Mouse (Mus musculus) limb, embryonic 12.5 days (tissue): ENCODE results near the gene Adamtsl4. TPM values are rescaled to one million over a fixed set of nuclear protein-coding genes. Genes with fewer than 3 reads are reported as not detected.

Experiments
- ATAC-seq: fragments of 200-750 bp; cut with Nextera tagmentation; 2 replicates; pipeline ENCODE4 v1.8.0; 2017; ENCODE audit warnings: low read depth, moderate TSS enrichment; ENCODE audit not compliant: insufficient number of reproducible peaks, insufficient read depth, low FRiP score, low TSS enrichment
- H3K27ac ChIP-seq: fragments of 300-500 bp; sonication (generic); 2 replicates; pipeline ENCODE4 v1.5.1; 2016; ENCODE audit warnings: mild to moderate bottlenecking, moderate library complexity
- H3K27me3 ChIP-seq: fragments of 300-500 bp; sonication (generic); 2 replicates; pipeline ENCODE4 v1.6.1; 2016; ENCODE audit warnings: mild to moderate bottlenecking, moderate library complexity
- H3K36me3 ChIP-seq: fragments of 300-500 bp; sonication (generic); 2 replicates; pipeline ENCODE4 v1.6.1; 2016; ENCODE audit warnings: mild to moderate bottlenecking, moderate library complexity
- H3K4me1 ChIP-seq: fragments of 300-500 bp; sonication (generic); replicated peaks from 2 replicates; pipeline ENCODE4 v1.6.1; 2016
- H3K4me2 ChIP-seq: fragments of 300-500 bp; sonication (generic); 2 replicates; pipeline ENCODE4 v1.6.1; 2016; ENCODE audit warnings: mild to moderate bottlenecking, moderate library complexity
- H3K4me3 ChIP-seq: fragments of 300-500 bp; sonication (generic); replicated peaks from 2 replicates; pipeline ENCODE4 v1.5.1; 2016; ENCODE audit warnings: mild to moderate bottlenecking
- H3K9ac ChIP-seq: fragments of 300-500 bp; sonication (generic); replicated peaks from 2 replicates; pipeline ENCODE4 v1.6.1; 2016; ENCODE audit warnings: mild to moderate bottlenecking, moderate library complexity
- H3K9me3 ChIP-seq: fragments of 300-500 bp; sonication (generic); 2 replicates; pipeline ENCODE4 v1.6.1; 2016; ENCODE audit warnings: mild to moderate bottlenecking, moderate library complexity
- WGBS: fragments of 180-500 bp; shearing (Covaris S2); methylation state at CpG from one replicate; pipeline ENCODE4 v1.1.7; 2016; 5-methylcytosine and 5-hydroxymethylcytosine counted together
- polyA plus RNA-seq: library from polyadenylated mRNA; unstranded; fragments of >200 nt; fragmentation: Nextera tagmentation; extraction: Ambion mirVana; gene quantifications from 2 replicates; pipeline ENCODE4 v1.2.1, GENCODE M21; 2016

The Adamtsl4 gene
- polyA plus RNA-seq, 1 experiment from 2014 or later, result 0.71 TPM

DNA sequence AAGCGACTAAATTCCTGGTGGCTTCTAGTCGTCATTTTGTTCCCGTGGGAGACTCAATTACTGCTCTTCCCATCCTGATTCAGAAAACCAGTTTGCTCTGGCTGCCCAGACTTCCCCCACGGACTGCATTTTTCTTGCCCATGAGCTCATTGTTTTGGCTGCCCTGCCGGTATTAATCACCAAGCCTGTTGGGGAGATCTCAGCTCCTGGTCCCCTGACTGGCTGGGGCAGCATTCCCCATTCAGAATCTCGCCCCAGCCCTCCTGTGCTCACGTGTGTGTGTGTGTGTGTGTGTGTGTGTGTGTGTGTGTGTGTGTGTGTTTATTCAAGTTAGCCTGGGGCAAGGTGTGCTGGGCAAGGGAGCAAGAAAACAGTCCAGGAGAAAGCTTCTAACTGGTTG is 19.7 kb downstream of the Adamtsl4 start:
- peaks cover 35% of the 10 kb centered on the region for H3K4me1 ChIP-seq
- H3K9me3 ChIP-seq, result peaks cover 5% of the 10 kb centered on the region; the same call in 1 of the 2 replicates
- H3K27ac ChIP-seq, result peak overlapping the region; percentile 77
- no peak overlapping the region; the same call in 1 of the 2 replicates for H3K4me2 ChIP-seq
- ATAC-seq, result no peak
- H3K4me3 ChIP-seq, result no peak overlapping the region
- H3K9ac ChIP-seq, result no peak overlapping the region
- WGBS, result 55% methylated on average over 7 of the region's 7 CpGs
- peaks cover 60% of the 10 kb centered on the region for H3K36me3 ChIP-seq
- no peaks in the 10 kb centered on the region for H3K27me3 ChIP-seq

DNA sequence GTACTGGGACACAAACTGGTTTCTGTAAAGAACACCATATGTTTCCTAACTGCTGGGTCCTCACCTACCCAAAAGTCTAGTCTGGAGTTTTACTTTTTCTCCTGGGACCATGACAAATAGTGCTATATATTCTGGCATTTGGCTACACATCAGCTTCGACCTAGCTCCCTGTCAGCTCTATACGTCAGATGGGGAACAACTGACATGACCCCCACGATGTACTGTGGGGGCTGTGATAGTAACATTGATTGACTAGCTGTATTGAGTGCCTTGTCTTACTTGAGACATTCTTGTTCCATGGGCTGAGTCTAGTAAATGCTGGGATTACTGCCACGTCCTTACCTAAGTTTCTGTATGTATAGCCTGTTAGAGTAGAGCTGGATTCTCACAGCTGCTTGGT is 20.2 kb downstream of the Adamtsl4 start:
- H3K4me3 ChIP-seq, result no peak overlapping the region
- peaks cover 5% of the 10 kb centered on the region; the same call in 1 of the 2 replicates for H3K9me3 ChIP-seq
- H3K4me2 ChIP-seq, result no peak overlapping the region; the same call in 1 of the 2 replicates
- ATAC-seq, result no peak
- H3K9ac ChIP-seq, result no peak overlapping the region
- H3K36me3 ChIP-seq, result peaks cover 65% of the 10 kb centered on the region
- H3K4me1 ChIP-seq, result peaks cover 33% of the 10 kb centered on the region
- no peaks in the 10 kb centered on the region for H3K27me3 ChIP-seq
- peak overlapping the region; percentile 77 for H3K27ac ChIP-seq
- WGBS, result 69% methylated on average over 4 of the region's 4 CpGs

DNA sequence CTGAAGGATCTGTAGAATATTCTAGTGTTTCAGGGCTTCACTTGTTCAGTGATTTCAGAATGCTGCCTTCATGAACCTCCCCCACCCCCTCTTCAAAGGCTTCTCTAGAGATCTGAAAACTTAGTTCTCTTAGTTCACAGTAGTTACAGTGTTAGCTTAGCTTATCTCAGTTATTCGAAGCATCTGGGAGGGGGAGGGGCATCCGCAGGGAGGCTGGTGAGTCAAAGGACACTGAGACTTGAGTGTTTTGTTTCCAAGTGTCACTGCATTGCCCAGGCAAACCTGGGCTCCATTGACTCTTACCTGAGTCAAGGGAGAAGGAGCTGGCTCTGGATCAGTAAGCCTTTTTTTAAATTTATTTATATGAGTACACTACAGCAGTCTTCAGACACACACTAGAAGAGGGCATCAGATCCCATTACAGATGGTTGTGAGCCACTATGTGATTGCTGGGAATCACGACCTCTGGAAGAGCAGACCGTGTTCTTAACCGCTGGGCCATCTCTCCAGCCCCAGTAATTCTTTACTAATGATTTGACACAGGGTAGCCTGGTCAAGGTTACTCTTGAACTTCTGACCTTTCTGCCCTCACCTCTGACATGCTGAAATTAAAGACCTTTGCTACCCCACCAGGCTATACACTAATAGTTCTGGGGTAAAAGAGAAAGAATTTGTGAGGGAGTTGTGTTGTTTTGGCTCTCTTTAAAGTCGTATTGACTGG is 21.4 kb downstream of the Adamtsl4 start:
- H3K9me3 ChIP-seq, result peaks cover 5% of the 10 kb centered on the region; the same call in 1 of the 2 replicates
- H3K27me3 ChIP-seq, result no peaks in the 10 kb centered on the region
- WGBS, result 39% methylated on average over 6 of the region's 6 CpGs
- H3K4me1 ChIP-seq, result peaks cover 34% of the 10 kb centered on the region
- no peak overlapping the region for H3K27ac ChIP-seq
- H3K4me3 ChIP-seq, result no peak overlapping the region
- H3K9ac ChIP-seq, result no peak overlapping the region
- peaks cover 75% of the 10 kb centered on the region for H3K36me3 ChIP-seq
- H3K4me2 ChIP-seq, result no peak overlapping the region
- ATAC-seq, result no peak

DNA sequence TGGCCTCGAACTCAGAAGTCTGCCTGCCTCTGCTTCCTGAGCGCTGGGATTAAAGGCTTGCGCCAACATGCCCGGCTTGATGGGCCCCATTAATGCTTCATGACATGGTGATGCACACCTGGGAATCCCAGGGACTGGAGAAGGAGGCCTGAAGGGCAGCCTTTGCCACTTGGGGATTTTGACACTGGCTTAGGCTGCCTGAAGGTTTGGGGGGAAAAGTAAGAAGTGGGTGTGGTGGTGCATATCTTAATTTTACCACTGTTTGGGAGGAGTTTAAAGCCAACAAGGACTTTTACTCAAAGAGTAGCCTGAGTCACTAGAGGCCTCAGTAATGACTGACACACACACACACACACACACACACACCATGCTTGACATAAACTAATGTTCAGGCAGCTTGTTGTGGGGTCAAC is 22.8 kb downstream of the Adamtsl4 start:
- peaks cover 46% of the 10 kb centered on the region for H3K4me1 ChIP-seq
- ATAC-seq, result no peak
- H3K4me2 ChIP-seq, result no peak overlapping the region
- peaks cover 82% of the 10 kb centered on the region for H3K36me3 ChIP-seq
- H3K27me3 ChIP-seq, result no peaks in the 10 kb centered on the region
- peaks cover 5% of the 10 kb centered on the region; the same call in 1 of the 2 replicates for H3K9me3 ChIP-seq
- no peak overlapping the region for H3K9ac ChIP-seq
- WGBS, result 89% methylated on average over 4 of the region's 4 CpGs
- no peak overlapping the region for H3K4me3 ChIP-seq
- H3K27ac ChIP-seq, result no peak overlapping the region

DNA sequence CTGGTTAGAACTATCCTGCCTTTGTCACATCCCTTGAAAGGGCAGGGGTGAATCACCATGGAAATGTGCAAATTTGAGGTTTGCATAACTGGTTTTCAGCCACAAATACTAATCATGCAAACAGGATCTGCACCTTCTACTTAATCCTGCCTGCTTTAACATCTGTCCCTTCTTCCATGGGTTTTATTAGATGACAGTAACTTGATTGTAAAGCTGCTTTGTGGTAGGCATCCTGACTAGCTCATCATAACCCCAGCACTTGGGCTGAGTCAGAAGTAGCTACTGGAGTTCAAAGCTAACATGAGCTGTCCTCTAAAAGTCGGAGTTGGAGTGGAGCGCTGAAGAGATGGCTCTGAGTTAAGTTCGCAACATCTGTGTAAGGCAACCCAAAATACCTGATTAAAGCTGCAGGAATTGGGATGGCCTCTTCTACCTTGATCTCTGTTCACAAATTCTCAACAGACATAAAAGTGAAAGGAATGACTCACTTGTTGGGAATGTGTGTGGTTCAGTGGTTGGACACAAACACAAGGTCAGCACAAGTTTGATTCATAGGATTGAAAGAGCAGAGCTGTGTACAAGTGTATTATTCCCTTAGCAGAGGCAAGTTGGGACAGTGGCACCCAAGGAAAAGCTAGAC is 23.6 kb downstream of the Adamtsl4 start:
- peaks cover 74% of the 10 kb centered on the region for H3K36me3 ChIP-seq
- peaks cover 46% of the 10 kb centered on the region for H3K4me1 ChIP-seq
- no peak for ATAC-seq
- H3K27me3 ChIP-seq, result no peaks in the 10 kb centered on the region
- no peak overlapping the region for H3K4me2 ChIP-seq
- peaks cover under 1% of the 10 kb centered on the region; the same call in 1 of the 2 replicates for H3K9me3 ChIP-seq
- H3K4me3 ChIP-seq, result no peak overlapping the region
- H3K9ac ChIP-seq, result no peak overlapping the region
- H3K27ac ChIP-seq, result no peak overlapping the region
- WGBS, result 88% methylated on average over 3 of the region's 3 CpGs

DNA sequence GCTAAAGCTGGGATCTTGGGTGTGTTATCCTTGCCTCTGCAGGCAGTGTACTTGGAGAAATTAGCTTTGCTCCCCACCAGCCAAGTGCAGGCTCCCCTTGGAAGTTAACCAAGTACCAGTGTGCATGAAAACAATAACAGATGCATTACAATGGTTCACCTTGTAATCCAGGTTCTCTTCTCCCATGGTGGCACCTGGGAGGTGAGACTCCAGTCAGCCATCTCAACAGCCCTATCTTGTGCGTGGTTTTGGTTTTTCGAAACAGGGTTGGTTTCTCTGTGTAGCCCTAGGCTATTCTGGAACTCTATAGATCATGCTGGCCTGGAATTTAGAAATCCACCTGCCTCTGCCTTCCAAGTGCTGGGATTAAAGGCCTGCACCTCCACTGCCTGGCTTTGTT is 24.2 kb downstream of the Adamtsl4 start:
- no peak overlapping the region for H3K9ac ChIP-seq
- no peaks in the 10 kb centered on the region for H3K27me3 ChIP-seq
- peaks cover 68% of the 10 kb centered on the region for H3K36me3 ChIP-seq
- no peak overlapping the region for H3K27ac ChIP-seq
- no peak for ATAC-seq
- H3K4me1 ChIP-seq, result peaks cover 42% of the 10 kb centered on the region
- no peak overlapping the region for H3K4me3 ChIP-seq
- 86% methylated on average over 2 of the region's 2 CpGs for WGBS
- no peak overlapping the region for H3K4me2 ChIP-seq
- no peaks in the 10 kb centered on the region for H3K9me3 ChIP-seq

DNA sequence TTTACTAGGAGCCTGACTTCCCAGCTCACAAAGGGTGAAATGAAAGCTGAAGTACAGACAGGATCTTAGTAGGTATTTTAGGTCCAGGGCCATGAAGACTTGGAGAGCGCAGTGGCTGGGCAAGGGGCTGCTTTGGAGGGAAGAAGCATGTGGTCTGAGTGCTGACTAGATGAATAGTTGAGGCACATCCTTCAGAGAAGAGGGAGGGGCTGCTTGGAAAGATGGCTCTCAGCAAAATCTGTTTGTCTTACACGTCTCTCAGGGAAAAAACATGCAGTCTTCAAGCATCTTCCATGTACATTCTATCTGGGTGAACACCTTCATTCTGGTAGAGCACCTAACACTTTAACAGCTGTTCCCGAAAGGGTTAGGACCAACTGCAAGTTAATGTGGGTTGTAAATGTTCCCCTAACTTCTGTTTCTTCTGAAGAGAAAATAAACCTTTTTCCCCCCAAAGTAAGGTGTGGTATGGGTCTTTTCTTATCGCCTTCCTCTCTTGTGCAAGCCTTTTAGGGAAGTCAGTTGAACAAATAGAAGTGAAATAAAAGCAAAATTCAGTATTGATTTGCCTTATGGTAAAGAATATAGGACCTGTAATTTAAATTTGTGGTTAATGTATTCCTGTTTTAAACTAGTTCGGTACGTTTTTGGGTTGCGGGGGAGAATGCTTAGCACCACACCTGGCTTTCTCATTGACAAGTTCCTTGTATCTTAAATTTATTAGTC is 24.8 kb downstream of the Adamtsl4 start:
- Histone ChIP-seq H3K9me3 (no peaks in the 10 kb centered on the region), H3K4me1 (peaks cover 42% of the 10 kb centered on the region), H3K9ac (no peak overlapping the region), H3K36me3 (peaks cover 62% of the 10 kb centered on the region), H3K4me2 (peak overlapping the region; percentile 83; the same call in 1 of the 2 replicates), H3K27ac (no peak overlapping the region), H3K4me3 (no peak overlapping the region), H3K27me3 (no peaks in the 10 kb centered on the region)
- WGBS, result 84% methylated on average over 7 of the region's 7 CpGs
- no peak for ATAC-seq

DNA sequence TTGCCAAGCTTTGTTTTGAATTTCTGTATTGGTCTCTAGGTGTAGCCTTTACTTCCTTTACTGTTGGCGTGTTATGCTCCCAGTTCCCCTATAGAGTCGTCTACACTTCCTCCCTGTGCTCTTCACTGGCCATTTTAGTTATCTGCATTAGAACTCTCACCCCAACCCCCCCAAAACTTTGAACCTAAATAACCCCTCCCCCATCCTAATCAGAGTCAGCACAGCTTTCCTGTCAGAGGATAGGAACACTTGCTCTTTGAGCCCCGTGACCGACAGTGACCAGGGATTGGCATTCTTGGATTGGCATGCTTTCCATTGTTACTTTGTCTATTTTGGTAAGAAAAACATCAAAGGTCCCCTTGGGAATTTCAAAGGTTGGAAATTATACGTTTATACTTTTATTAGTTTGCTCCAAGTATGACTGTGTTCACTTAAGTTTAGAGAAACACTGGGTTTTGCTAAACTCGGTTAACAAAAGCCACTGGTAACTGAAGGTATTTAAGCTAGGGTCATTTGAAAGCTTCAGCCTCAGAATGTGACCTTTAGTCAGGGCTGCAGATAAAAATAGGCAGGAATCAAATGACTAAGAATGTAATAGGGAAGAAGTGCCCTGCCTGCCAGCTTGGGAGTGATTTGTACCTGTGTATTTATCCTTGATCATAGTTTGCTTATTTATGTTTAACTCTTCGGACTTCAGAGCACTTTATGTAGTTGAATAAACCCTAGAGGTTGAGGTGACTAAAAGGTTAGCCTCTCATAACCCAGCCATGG is 25.6 kb downstream of the Adamtsl4 start:
- no peaks in the 10 kb centered on the region for H3K27me3 ChIP-seq
- H3K4me3 ChIP-seq, result no peak overlapping the region
- ATAC-seq, result no peak
- no peak overlapping the region for H3K27ac ChIP-seq
- H3K36me3 ChIP-seq, result peaks cover 60% of the 10 kb centered on the region
- 64% methylated on average over 7 of the region's 7 CpGs for WGBS
- H3K9ac ChIP-seq, result no peak overlapping the region
- peak overlapping the region; percentile 83 for H3K4me2 ChIP-seq
- peaks cover 37% of the 10 kb centered on the region for H3K4me1 ChIP-seq
- H3K9me3 ChIP-seq, result no peaks in the 10 kb centered on the region

DNA sequence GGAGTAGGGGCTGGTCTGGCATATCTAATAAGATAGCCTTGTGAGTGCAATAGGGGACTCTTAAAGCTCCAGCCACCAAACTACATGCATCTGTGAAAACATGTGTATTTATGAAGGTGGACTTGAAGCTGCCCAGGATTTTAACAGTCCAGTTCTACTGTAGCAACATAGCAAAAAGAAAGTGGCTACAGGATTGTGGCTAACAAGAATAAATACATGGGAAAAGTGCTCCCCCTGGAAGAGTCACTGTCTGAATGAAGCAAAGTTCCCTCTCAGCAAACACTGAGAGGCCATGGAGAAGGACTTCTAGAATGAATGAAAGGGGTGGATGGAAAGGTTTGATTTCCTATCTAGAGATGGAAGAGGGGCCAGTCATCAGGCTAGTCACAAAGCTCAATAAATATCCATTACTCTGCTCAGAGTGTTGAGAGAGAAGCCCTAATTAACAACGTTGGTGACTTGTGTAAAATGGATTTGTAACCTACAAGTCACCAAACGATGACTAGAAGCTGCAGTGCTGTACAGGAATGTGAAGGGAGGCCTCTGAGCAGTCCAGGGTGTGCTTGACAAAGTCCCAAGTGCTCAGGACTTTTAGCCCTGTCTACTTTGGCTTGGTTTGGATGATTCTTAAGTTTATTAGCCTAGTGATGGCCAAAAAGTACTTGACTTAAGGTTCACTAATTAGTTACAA is 26.8 kb downstream of the Adamtsl4 start:
- Histone ChIP-seq H3K36me3 (peaks cover 54% of the 10 kb centered on the region), H3K4me2 (peak overlapping the region; percentile 83), H3K9me3 (no peaks in the 10 kb centered on the region), H3K4me3 (peak overlapping the region; percentile 99), H3K4me1 (peaks cover 37% of the 10 kb centered on the region), H3K27ac (no peak overlapping the region; the same call in 1 of the 2 replicates), H3K9ac (peak overlapping the region; percentile 99), H3K27me3 (no peaks in the 10 kb centered on the region)
- 29% methylated on average over 2 of the region's 2 CpGs for WGBS
- ATAC-seq, result no peak

DNA sequence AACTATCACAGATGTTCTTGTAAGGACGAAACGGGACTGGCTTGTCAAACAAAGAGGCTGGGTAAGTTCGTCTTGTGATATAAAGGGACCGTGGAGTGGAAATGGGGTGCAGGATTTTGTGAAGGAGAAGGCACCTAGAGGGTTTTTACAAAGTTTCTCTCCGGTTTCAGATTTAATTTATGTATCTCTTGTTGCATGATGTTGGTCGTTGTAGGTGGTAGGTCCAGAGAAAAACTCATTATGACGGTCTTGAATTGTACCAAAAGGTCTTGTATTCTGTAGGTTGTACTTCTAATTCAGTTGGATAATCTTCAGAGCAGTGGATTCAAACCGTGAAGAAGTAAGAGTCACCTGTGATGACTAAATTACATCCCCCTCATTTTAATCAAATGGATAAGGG is 27.8 kb downstream of the Adamtsl4 start:
- Histone ChIP-seq H3K27ac (peak overlapping the region; percentile 99), H3K9ac (peak overlapping the region; percentile 99), H3K4me3 (peak overlapping the region; percentile 99), H3K36me3 (peaks cover 48% of the 10 kb centered on the region), H3K4me2 (peak overlapping the region; percentile 83), H3K9me3 (no peaks in the 10 kb centered on the region), H3K27me3 (no peaks in the 10 kb centered on the region), H3K4me1 (peaks cover 35% of the 10 kb centered on the region)
- no peak for ATAC-seq
- 3% methylated on average over 8 of the region's 8 CpGs for WGBS
